Mouse (Mus musculus) neural tube, embryonic 15.5 days (tissue): ENCODE results near the gene H2-Q7. TPM values are rescaled to one million over a fixed set of nuclear protein-coding genes. Genes with fewer than 3 reads are reported as not detected.

ENCODE experiments used
- ATAC-seq: fragments of 200-750 bp; cut with Nextera tagmentation; 2 replicates; pipeline ENCODE4 v1.8.0; 2017; ENCODE audit warnings: mild to moderate bottlenecking, moderate TSS enrichment, moderate library complexity; ENCODE audit not compliant: low FRiP score
- H3K27ac ChIP-seq: fragments of 300-500 bp; sonication (generic); replicated peaks from 2 replicates; pipeline ENCODE4 v1.5.1; 2015; ENCODE audit warnings: mild to moderate bottlenecking, inconsistent platforms
- H3K27me3 ChIP-seq: fragments of 300-500 bp; sonication (generic); replicated peaks from 2 replicates; pipeline ENCODE4 v1.6.1; 2015; ENCODE audit warnings: inconsistent platforms
- H3K36me3 ChIP-seq: fragments of 300-500 bp; sonication (generic); 2 replicates; pipeline ENCODE4 v1.6.1; 2015; ENCODE audit warnings: inconsistent platforms
- H3K4me1 ChIP-seq: fragments of 300-500 bp; sonication (generic); 2 replicates; pipeline ENCODE4 v1.6.1; 2015; ENCODE audit warnings: inconsistent platforms
- H3K4me2 ChIP-seq: fragments of 300-500 bp; sonication (generic); 2 replicates; pipeline ENCODE4 v1.6.1; 2015; ENCODE audit warnings: inconsistent platforms, mild to moderate bottlenecking, moderate library complexity
- H3K4me3 ChIP-seq: fragments of 300-500 bp; sonication (generic); replicated peaks from 2 replicates; pipeline ENCODE4 v1.5.1; 2015; ENCODE audit warnings: mild to moderate bottlenecking, inconsistent platforms
- H3K9ac ChIP-seq: fragments of 300-500 bp; sonication (generic); replicated peaks from 2 replicates; pipeline ENCODE4 v1.6.1; 2015; ENCODE audit warnings: mild to moderate bottlenecking, inconsistent platforms
- H3K9me3 ChIP-seq: fragments of 300-500 bp; sonication (generic); replicated peaks from 2 replicates; pipeline ENCODE4 v1.6.1; 2016; ENCODE audit warnings: inconsistent platforms
- whole genome bisulfite sequencing: fragments of 180-500 bp; shearing (Covaris S2); methylation state at CpG from one replicate; pipeline ENCODE4 v1.1.7; 2015; ENCODE audit warnings: mixed read lengths; 5-methylcytosine and 5-hydroxymethylcytosine counted together
- polyA plus RNA-seq: library from polyadenylated mRNA; unstranded; fragments of >200 nt; fragmentation: Nextera tagmentation; extraction: Ambion mirVana; gene quantifications from 2 replicates; pipeline ENCODE4 v1.2.1, GENCODE M21; 2015

H2-Q7 gene
- polyA plus RNA-seq, 1 experiment from 2014 or later: 5.6 TPM

DNA sequence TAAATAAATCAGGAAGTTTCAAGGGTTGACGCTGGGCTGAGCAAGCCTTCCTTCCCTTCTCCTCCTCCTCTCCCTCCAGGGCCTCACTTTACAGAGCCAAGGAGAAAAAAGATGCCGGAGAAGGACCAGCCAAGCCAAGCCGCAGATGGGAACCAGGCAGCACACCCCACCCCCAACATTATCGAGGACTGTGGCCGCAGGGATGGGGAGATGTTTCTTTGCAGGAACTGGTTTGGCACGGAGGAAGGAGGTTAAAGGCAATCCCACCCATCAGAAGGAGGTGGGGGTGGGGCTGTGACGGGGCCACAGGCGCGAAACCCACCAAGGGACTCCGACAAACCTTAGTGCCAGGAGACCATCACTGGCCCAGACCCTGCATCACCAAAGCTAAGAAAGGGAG lies 47.8 kb downstream of the H2-Q7 start:
- Histone ChIP-seq H3K27ac (no peak overlapping the region), H3K4me1 (0 out of 2 replicates have a peak, but pooled peaks cover 5% of the 10 kb centered on the region), H3K27me3 (no peaks in the 10 kb centered on the region), H3K4me2 (no peak overlapping the region), H3K9ac (no peak overlapping the region), H3K4me3 (no peak overlapping the region), H3K9me3 (no peaks in the 10 kb centered on the region), H3K36me3 (no peaks in the 10 kb centered on the region)
- WGBS: 69% methylated on average over 10 of the region's 10 CpGs
- ATAC-seq: no peak

DNA sequence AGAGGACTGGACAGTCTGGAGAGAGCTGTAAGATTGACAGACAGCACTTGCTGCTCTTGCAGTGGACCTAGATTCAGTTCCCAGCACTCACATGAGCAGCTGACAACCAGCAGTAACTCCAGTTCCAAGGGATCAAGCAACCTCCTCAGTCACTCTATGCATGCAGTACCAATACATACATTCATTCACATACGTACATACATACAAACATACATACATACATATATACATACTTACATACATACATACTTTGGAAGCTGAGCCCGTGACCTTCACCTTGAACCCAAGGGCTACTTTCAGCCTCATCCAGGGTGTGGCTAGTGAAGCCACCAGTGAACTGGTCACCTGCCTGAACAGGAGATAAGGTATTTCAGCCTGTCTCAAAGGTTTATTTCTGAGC lies 49.1 kb downstream of the H2-Q7 start:
- Histone ChIP-seq H3K9me3 (no peaks in the 10 kb centered on the region), H3K36me3 (no peaks in the 10 kb centered on the region), H3K4me2 (no peak overlapping the region), H3K4me1 (0 out of 2 replicates have a peak, but pooled peaks cover 5% of the 10 kb centered on the region), H3K27ac (no peak overlapping the region), H3K9ac (no peak overlapping the region), H3K4me3 (no peak overlapping the region), H3K27me3 (no peaks in the 10 kb centered on the region)
- no peak for ATAC-seq
- WGBS: 95% methylated on average over 2 of the region's 2 CpGs

DNA sequence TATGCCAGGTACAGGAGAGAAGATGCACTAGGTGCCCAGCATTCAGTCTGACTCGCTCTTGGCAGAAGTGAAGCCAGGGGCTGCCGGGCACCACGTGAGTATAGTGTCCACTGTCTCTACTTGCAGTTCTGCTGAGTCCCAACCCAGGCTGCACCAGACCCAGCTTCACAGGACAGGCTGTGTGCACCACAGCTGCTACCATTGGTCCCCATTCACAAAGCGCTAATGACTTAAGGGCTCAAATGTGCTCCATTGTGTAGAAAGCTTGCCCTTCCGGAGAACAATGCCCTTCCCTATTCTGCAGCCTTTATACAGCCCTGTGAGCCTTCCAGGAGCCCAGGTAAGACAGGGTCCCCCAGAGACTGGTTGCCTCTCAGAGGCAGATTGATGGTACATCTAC lies 51.4 kb downstream of the H2-Q7 start:
- H3K9me3 ChIP-seq: no peaks in the 10 kb centered on the region
- ATAC-seq: no peak
- no peaks in the 10 kb centered on the region for H3K36me3 ChIP-seq
- H3K27ac ChIP-seq: no peak overlapping the region
- 0 out of 2 replicates have a peak, but pooled peaks cover 5% of the 10 kb centered on the region for H3K4me1 ChIP-seq
- H3K4me2 ChIP-seq: no peak overlapping the region
- no peak overlapping the region for H3K9ac ChIP-seq
- H3K27me3 ChIP-seq: no peaks in the 10 kb centered on the region
- WGBS: 30% methylated on average over 5 of the region's 5 CpGs
- no peak overlapping the region for H3K4me3 ChIP-seq

Other genes starting within 250 kb of the H2-Q7 start
- 0.63 and 7.3 TPM in 2 replicates for gene Ltb, start 244.7 kb upstream of the H2-Q7 start, polyA plus RNA-seq
- gene Tnf, start 237.1 kb upstream of the H2-Q7 start, polyA plus RNA-seq: 0.09 and 0.28 TPM in 2 replicates
- gene Lta, start 233.8 kb upstream of the H2-Q7 start, polyA plus RNA-seq: 0.75 and 0.77 TPM in 2 replicates
- gene Gm16181, start 218.3 kb upstream of the H2-Q7 start, polyA plus RNA-seq: 0.40 TPM in 1 of 2 replicates, not detected in the other
- gene Atp6v1g2, start 205.5 kb upstream of the H2-Q7 start, polyA plus RNA-seq: 116 and 126 TPM in 2 replicates
- gene Nfkbil1, start 203.4 kb upstream of the H2-Q7 start, polyA plus RNA-seq: 11.2 and 12.1 TPM in 2 replicates
- 334 and 376 TPM in 2 replicates for gene Ddx39b, start 197.4 kb upstream of the H2-Q7 start, polyA plus RNA-seq
- 143 and 196 TPM in 2 replicates for gene H2-D1, start 176.4 kb upstream of the H2-Q7 start, polyA plus RNA-seq
- 0.09 and 0.14 TPM in 2 replicates for gene H2-Q1, start 118.8 kb upstream of the H2-Q7 start, polyA plus RNA-seq
- gene H2-Q2, start 96.9 kb upstream of the H2-Q7 start, polyA plus RNA-seq: 3.1 and 3.9 TPM in 2 replicates
- gene H2-Q4, start 59.5 kb upstream of the H2-Q7 start, polyA plus RNA-seq: 1.7 and 3.7 TPM in 2 replicates
- gene H2-Q6, start 14.3 kb upstream of the H2-Q7 start, polyA plus RNA-seq: 0.95 and 3.7 TPM in 2 replicates
- 0.36 and 0.79 TPM in 2 replicates for gene H2-Q10, start 30.9 kb downstream of the H2-Q7 start, polyA plus RNA-seq
- gene Pou5f1, start 66.9 kb downstream of the H2-Q7 start, polyA plus RNA-seq: not detected in 2 replicates
- 14.4 and 27.5 TPM in 2 replicates for gene Tcf19, start 77.7 kb downstream of the H2-Q7 start, polyA plus RNA-seq
- 5.1 and 7.9 TPM in 2 replicates for gene Cchcr1, start 77.9 kb downstream of the H2-Q7 start, polyA plus RNA-seq
- 0.81 and 0.96 TPM in 2 replicates for gene Psors1c2, start 94.0 kb downstream of the H2-Q7 start, polyA plus RNA-seq
- 0.08 TPM in 1 of 2 replicates, not detected in the other for gene Cdsn, start 113.0 kb downstream of the H2-Q7 start, polyA plus RNA-seq
- not detected in 2 replicates for gene 2300002M23Rik, start 128.3 kb downstream of the H2-Q7 start, polyA plus RNA-seq
- gene Sfta2, start 162.4 kb downstream of the H2-Q7 start, polyA plus RNA-seq: 0.40 TPM in 1 of 2 replicates, not detected in the other
- gene Gm9573, start 187.5 kb downstream of the H2-Q7 start, polyA plus RNA-seq: not detected in 2 replicates
- 0.22 TPM in 1 of 2 replicates, not detected in the other for gene Mucl3, start 204.5 kb downstream of the H2-Q7 start, polyA plus RNA-seq
- 12.8 and 17.9 TPM in 2 replicates for gene Vars2, start 228.4 kb downstream of the H2-Q7 start, polyA plus RNA-seq
- 24.1 and 30.7 TPM in 2 replicates for gene Gtf2h4, start 234.6 kb downstream of the H2-Q7 start, polyA plus RNA-seq